Mouse (Mus musculus): ENCODE measurements around the gene Snn. TPM values are rescaled to one million over a fixed set of nuclear protein-coding genes. Genes with fewer than 3 reads are reported as not detected.

The Snn gene
- total and polyA plus RNA-seq, 3 experiments: 0.73 to 2.4 TPM; not detected in 1

- TF ChIP-seq POLR2AphosphoS2 (IDR thresholded peaks at IDR 0.05; ENCODE audit: low read length) (no peak), TAL1 (IDR thresholded peaks at IDR 0.05; ENCODE audit: low read length) (no peak)
These were observed 31.3 kb downstream of the Snn start (continued) for GRCm38 (mm10) chr16:11092061-11092460.

GRCm38 (mm10) chr16:11092523-11092922 is 31.8 kb downstream of the Snn start:
- no peaks in the 10 kb centered on the region for H3K9me3 ChIP-seq (replicated peaks; ENCODE audit: insufficient read depth, low read length)
- H3K4me3 ChIP-seq (ENCODE audit: control insufficient read depth in 1 of 2, insufficient read depth in 1 of 2, low read depth in 2 of 2, low read length in 2 of 2): no peak overlapping the region
- H3K4me1 ChIP-seq (ENCODE audit: control insufficient read depth in 1 of 2, insufficient read depth in 2 of 2, low read length in 2 of 2): no peaks in the 10 kb centered on the region
- H3K27me3 ChIP-seq (ENCODE audit: control insufficient read depth in 1 of 2, insufficient read depth in 2 of 2, low read length in 2 of 2): no peaks in the 10 kb centered on the region
- H3K36me3 ChIP-seq (ENCODE audit: control insufficient read depth in 1 of 2, insufficient read depth in 2 of 2, low read length in 2 of 2): peaks cover 0 to 32% of the 10 kb centered on the region in 2 experiments; a peak in 2 of 4 replicates
- no peak for DNase-seq (ENCODE audit: low read depth, low spot score)
- no peaks in the 10 kb centered on the region for H3K79me2 ChIP-seq (ENCODE audit: control insufficient read depth, insufficient read depth, low read length, poor library complexity)
- no peak overlapping the region for H3K9ac ChIP-seq (ENCODE audit: control insufficient read depth, low read depth, low read length, poor library complexity, severe bottlenecking)
- no peak overlapping the region for H3K27ac ChIP-seq (ENCODE audit: control insufficient read depth, low read depth, low read length)
- no peak for TF ChIP-seq USF1 (IDR thresholded peaks at IDR 0.05; ENCODE audit: low read depth, low read length)
- TF ChIP-seq EP300 (IDR thresholded peaks at IDR 0.05; ENCODE audit: low read depth in 1 of 2, low read length in 2 of 2): no peak

- peaks cover 1% of the 10 kb centered on the region; the same call in 1 of the 2 replicates for H3K79me2 ChIP-seq (ENCODE audit: control insufficient read depth, insufficient read depth, low read length, poor library complexity)
- H3K4me1 ChIP-seq (ENCODE audit: control insufficient read depth in 1 of 2, insufficient read depth in 2 of 2, low read length in 2 of 2): peaks cover 0 to 3% of the 10 kb centered on the region in 2 experiments; a peak in 1 of 4 replicates
- H3K4me3 ChIP-seq (ENCODE audit: control insufficient read depth in 1 of 2, insufficient read depth in 1 of 2, low read depth in 2 of 2, low read length in 2 of 2): no peak overlapping the region
- H3K36me3 ChIP-seq (ENCODE audit: control insufficient read depth in 1 of 2, insufficient read depth in 2 of 2, low read length in 2 of 2): peaks cover 0 to 30% of the 10 kb centered on the region in 2 experiments; a peak in 2 of 4 replicates
- H3K27ac ChIP-seq (ENCODE audit: control insufficient read depth, low read depth, low read length): no peak overlapping the region
- H3K27me3 ChIP-seq (ENCODE audit: control insufficient read depth in 1 of 2, insufficient read depth in 2 of 2, low read length in 2 of 2): no peaks in the 10 kb centered on the region
- DNase-seq (ENCODE audit: low read depth, low spot score): no peak
- H3K9ac ChIP-seq (ENCODE audit: control insufficient read depth, low read depth, low read length, poor library complexity, severe bottlenecking): no peak overlapping the region
- TF ChIP-seq NRF1 (IDR thresholded peaks at IDR 0.05; ENCODE audit: insufficient read depth, low read depth, low read length, poor library complexity, severe bottlenecking) (no peak), MYB (IDR thresholded peaks at IDR 0.05; ENCODE audit: low read depth, low read length) (no peak), MYC (IDR thresholded peaks at IDR 0.05; ENCODE audit: low read depth, low read length) (no peak), CHD2 (IDR thresholded peaks at IDR 0.05; ENCODE audit: low read length) (no peak)
- no peaks in the 10 kb centered on the region for H3K9me3 ChIP-seq (replicated peaks; ENCODE audit: insufficient read depth, low read length)
These were observed 33.1 kb downstream of the Snn start for GRCm38 (mm10) chr16:11093717-11094386.

GRCm38 (mm10) chr16:11097301-11097700 is 36.6 kb downstream of the Snn start:
- Histone ChIP-seq H3K27me3 (ENCODE audit: control insufficient read depth in 1 of 2, insufficient read depth in 2 of 2, low read length in 2 of 2) (no peaks in the 10 kb centered on the region), H3K4me3 (ENCODE audit: control insufficient read depth in 1 of 2, insufficient read depth in 1 of 2, low read depth in 2 of 2, low read length in 2 of 2) (no peak overlapping the region), H3K9me3 (replicated peaks; ENCODE audit: insufficient read depth, low read length) (no peaks in the 10 kb centered on the region), H3K27ac (ENCODE audit: control insufficient read depth, low read depth, low read length) (no peak overlapping the region), H3K79me2 (ENCODE audit: control insufficient read depth, insufficient read depth, low read length, poor library complexity) (peaks cover 1% of the 10 kb centered on the region; the same call in 1 of the 2 replicates), H3K9ac (ENCODE audit: control insufficient read depth, low read depth, low read length, poor library complexity, severe bottlenecking) (no peak overlapping the region), H3K36me3 (ENCODE audit: control insufficient read depth in 1 of 2, insufficient read depth in 2 of 2, low read length in 2 of 2) (peaks cover 15 to 20% of the 10 kb centered on the region in 2 experiments), H3K4me1 (ENCODE audit: control insufficient read depth in 1 of 2, insufficient read depth in 2 of 2, low read length in 2 of 2) (peaks cover 6 to 7% of the 10 kb centered on the region in 2 experiments; a peak in 2 of 4 replicates)
- DNase-seq (ENCODE audit: low read depth, low spot score): no peak
- TF ChIP-seq POLR2AphosphoS2 (IDR thresholded peaks at IDR 0.05; ENCODE audit: low read length) (no peak), E2F4 (IDR thresholded peaks at IDR 0.05; ENCODE audit: borderline replicate concordance, low read depth, low read length) (no peak), JUND (IDR thresholded peaks at IDR 0.05; ENCODE audit: low read depth, low read length) (no peak), CHD2 (IDR thresholded peaks at IDR 0.05; ENCODE audit: low read length) (no peak), POLR2A (IDR thresholded peaks at IDR 0.05; ENCODE audit: control insufficient read depth in 1 of 2, insufficient read depth in 1 of 2, low read depth in 1 of 2, low read length in 2 of 2, poor library complexity in 1 of 2) (no peak)
